Mouse (Mus musculus) thymus, postnatal 36 days (tissue): ENCODE measurements around the gene Cytl1.

Experiments
- DNase-seq, 2 experiments: peaks; one replicate each; pipeline ENCODE4 v3.0.0; 2022; ENCODE audit warnings: mixed read lengths in 2 of 2

Gene Cytl1

DNA sequence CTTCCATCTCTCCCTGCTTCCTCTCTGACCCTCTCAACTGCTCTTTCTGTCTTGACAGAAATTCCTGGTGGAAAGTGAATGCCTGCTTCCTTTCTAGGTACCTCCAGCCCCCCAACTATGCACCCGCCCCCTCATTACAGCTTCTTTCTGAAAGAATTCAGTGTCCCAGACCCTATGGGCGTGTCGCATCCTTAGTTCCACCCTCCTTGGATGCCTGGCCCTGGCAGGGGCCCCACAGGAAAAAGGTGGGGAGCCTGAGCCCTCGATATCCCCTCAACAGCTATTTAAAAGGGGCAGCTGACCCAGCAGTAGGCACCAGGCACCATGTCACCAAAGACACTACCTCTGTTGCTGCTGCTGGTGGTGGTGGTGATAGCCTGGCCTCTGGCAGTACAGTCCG lies at the start of gene Cytl1:
Gene Cytl1 (plus strand): TSS at position 296 of the 400 bp plus-strand sequence.
- DNase-seq: no peak

GRCm38 (mm10) chr5:37692759-37693158 lies 42.6 kb upstream of the Cytl1 start:
- no peak for DNase-seq

DNA sequence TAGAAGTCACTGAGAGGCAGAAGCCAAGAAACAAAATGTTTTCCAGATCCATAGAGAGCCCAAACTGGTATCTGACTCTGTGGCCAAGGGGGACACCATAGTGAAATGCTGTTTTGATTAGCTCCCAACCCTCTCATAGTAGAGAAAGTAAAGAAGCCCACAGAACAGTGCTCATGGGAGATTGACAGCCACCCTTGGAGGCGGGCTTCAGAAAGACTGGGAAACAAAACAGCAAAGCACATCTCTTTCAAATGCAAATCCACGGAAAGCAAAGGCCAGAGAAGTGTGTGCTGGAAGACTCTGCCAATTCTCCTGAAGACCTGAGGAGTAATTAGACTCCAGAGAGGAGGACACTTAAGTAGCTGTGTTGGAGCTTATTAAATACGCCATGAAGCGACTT lies 39.5 kb upstream of the Cytl1 start:
- DNase-seq: no peak

GRCm38 (mm10) chr5:37697286-37697685 lies 38.0 kb upstream of the Cytl1 start:
- DNase-seq: no peak

DNA sequence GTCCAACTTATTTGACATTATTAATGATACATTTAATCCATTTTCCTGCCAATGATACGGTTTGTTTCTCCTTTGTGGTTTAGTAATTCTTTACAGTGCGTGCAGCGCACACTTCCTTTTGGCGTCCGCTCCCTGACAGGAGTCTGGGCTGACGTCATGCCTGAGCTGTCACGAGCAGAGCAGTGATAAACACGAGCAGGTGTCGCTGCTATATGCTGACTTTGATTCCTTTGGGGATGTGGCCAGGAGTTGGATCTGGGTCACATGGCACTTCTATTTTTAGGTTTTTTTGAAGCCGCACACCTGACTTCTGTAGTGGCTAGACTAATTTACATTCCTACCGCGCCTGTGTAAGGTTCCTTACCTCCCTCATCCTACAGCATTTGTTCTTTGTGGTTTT lies 35.6 kb upstream of the Cytl1 start:
- DNase-seq: no peak

GRCm38 (mm10) chr5:37704962-37705361 lies 30.4 kb upstream of the Cytl1 start:
- DNase-seq: no peak

- DNase-seq: no peak
These were observed 27.2 kb upstream of the Cytl1 start for GRCm38 (mm10) chr5:37708124-37708523.

DNA sequence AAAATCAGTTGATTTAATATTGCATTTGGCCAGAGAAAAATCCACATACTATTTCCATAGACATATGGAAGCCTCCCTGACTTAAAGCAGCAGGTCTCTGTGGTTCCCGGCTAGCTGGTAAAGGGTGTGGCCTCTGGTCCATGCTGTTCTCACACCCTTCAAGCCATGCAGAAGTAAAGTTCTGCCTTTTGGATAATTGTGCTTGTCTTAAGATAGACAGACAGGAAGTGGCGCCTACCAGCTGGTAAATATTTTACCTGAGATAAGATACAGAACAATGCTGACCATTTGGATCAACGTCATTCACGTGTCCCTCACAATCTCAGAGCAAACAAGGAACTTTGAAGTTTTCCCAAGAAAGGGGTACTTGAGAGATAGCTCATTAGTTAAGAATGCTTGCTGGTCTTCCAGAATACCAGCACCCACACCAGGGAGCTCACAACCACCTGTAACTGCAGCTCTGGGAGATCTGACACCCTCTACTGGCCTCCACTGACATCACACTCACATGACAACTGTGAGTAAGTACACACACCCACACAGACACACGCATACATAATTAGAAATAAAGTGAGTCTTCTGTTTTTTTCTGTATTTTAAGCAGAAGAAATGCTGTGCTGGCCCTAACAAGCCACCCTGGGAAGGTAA lies 25.9 kb upstream of the Cytl1 start:
- DNase-seq: no peak

DNA sequence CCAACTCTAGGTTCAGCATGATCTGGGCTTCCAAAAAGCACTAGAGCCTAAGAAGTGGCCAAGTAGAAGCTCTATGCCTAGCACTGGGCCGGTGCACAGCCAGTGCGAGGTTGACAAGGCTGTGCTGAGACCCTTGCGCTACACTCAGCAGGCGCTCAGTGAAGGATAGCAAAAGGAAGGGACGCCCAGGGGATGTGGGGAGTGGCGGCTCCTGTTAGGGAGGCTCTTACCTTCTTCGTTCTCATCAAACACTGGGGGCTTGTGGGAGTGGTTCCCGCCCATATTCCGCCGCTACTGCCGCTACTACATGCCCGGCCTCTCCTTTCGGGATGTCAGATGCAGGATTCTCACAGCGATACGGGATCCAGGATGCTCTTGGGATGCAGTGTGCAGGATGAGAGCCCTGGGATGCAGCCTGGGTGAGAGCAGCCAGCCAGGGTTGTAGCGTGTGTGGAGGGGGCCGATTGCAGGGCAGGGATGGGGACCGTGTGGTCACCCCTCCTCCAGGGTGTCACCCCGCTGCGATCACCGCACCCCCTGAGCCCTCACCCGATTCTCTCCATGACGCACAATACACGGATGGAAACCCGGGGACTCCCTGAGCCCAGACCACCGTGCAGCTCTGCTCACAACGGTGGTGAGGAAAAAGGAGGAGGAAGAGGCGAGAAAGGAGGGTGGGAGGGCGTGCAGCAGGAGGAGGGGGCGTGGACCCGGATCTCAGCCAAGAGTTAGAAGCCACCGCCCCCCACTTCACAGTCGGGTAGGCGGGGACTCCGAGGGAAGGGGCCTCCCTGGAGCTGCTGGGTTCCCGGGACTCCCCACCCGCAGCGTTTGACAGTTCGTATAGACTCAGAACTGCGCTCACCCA lies 18.6 kb upstream of the Cytl1 start, which contains the start of gene Stk32b:
Gene Stk32b (minus strand): TSS at position 667 of the 868 bp plus-strand sequence.
- no peak for DNase-seq

GRCm38 (mm10) chr5:37717384-37717963 lies 17.8 kb upstream of the Cytl1 start:
- DNase-seq: no peak

GRCm38 (mm10) chr5:37720670-37721069 lies 14.6 kb upstream of the Cytl1 start:
- no peak for DNase-seq

DNA sequence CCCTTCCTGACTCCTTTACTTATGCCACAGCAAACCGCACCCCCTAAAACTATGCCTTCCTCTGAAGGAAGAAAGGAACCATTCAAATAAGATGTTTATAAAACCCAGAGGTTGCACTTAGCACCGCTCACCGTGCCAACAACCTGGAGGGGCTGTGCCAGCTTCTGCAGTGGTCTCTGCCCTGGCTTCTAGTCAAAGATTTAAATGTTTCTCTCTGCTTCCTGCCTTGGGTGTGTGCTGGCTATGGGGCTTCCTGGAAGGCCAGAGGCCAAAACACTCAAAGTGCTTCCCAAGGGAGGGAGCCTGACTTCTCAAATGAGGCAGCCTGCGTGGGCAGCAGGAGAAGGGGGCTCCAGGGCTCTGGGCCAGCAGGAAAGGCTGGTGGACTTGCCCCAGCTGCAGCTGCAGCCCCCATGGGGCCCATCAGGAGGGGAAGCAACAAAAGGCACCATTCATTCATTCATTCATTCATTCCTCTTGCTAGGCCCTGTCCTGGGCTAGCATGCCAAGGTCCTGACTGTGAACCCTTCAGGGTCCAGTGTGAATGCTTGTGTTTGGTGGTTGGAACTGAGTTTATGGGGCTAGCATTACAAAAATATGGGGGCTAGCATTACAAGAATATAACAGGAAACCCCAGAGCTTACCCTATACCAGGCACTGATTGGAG lies 10.0 kb upstream of the Cytl1 start:
- DNase-seq: no peak

DNA sequence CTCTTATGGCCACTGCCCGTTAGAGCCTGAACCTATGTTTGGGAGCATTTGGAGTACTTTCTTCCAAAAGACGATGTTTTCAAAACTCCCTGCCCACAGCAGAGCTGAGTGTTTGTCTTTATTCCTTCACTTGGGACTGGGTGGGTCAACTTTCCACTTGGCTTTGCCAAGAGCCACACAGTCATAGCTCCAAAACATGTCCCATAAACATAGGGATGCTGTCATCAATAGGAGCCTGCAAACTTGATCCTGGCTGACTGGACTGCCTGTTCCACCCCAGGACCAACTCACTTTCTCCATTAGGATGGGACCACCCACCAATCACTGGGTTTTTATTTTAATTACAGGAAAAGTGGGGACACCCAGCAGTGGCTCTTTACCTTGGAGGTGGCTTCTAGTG lies 4.5 kb upstream of the Cytl1 start:
- no peak for DNase-seq

DNA sequence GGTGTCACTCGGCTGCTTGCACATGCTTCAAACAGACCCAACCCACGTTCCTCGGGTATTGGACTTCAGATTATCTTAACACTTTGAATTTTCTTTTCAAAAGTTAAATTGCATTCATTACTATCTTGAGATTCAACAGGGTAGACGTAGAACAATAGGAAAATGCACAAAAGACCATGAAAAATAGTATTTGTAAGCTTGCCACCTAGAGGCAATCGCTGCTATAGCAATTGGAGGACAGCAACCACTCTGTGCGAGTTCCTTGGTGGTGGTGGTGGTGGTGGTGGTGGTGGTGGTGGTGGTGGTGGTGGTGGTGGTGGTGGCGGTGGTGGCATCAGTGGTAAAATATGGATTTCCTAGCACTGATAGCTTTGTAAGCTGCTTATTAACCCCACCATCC lies 894 bp downstream of the Cytl1 start:
- no peak for DNase-seq

DNA sequence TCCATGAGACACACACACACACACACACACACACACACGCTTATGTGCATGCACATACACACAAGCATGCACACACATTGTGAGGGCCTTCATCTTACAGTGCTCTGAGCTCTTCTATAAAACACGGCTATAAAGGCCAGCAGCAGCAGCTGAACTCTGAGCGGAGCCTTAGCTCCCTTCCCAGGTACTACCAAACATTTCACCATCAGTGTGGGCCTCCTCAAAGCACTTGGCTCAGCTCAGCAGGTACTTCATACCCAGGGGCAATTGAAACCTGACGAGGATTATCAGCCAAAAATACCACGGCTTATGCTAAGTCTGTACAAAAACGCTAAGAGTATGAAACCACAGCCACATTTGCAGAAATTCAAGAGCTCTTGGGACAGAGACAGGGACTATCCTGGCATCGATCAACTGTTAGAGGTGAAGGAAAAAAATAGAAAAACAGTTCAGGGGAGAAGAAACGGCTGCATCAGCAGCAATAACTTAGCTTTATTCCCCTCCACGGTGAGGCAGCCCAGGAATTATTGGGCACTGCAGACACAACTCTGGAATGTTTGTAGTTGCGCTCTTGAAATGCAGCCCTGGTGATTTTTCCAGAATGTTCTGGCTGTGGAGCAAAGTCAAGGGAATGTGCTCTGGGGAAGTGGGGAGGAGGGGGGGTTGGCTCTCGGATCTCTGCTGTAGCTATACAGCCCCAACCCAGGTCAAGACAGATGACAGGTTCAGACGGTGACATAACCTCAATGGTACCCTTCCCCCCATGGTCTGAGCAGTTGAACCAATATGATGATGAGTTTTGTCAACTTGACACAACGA lies 8.8 kb downstream of the Cytl1 start:
- DNase-seq: no peak

GRCm38 (mm10) chr5:37752027-37752967 lies 17.0 kb downstream of the Cytl1 start:
- DNase-seq: no peak

GRCm38 (mm10) chr5:37753366-37753765 lies 18.0 kb downstream of the Cytl1 start:
- no peak for DNase-seq

GRCm38 (mm10) chr5:37762046-37762445 lies 26.7 kb downstream of the Cytl1 start:
- DNase-seq: no peak

GRCm38 (mm10) chr5:37765851-37766250 lies 30.5 kb downstream of the Cytl1 start:
- no peak for DNase-seq

GRCm38 (mm10) chr5:37767231-37767630 lies 31.9 kb downstream of the Cytl1 start:
- no peak for DNase-seq

- no peak for DNase-seq
These were observed 33.7 kb downstream of the Cytl1 start for GRCm38 (mm10) chr5:37769031-37769430.
